Mouse (Mus musculus) T-cell, adult 66 days (primary cell): Measurements from ENCODE around the gene Jmy. TPM values are rescaled to one million over a fixed set of nuclear protein-coding genes. Genes with fewer than 3 reads are reported as not detected.

Experiments used
- total RNA-seq, 2 experiments: library from RNA; stranded (reverse); gene quantifications; 3 replicates in 1 of 2; 4 replicates in 1 of 2; pipeline ENCODE4 v1.2.4; 2023

Gene Jmy
- 10 to 100 TPM; 78.3 to 89.4 TPM for total RNA-seq

DNA sequence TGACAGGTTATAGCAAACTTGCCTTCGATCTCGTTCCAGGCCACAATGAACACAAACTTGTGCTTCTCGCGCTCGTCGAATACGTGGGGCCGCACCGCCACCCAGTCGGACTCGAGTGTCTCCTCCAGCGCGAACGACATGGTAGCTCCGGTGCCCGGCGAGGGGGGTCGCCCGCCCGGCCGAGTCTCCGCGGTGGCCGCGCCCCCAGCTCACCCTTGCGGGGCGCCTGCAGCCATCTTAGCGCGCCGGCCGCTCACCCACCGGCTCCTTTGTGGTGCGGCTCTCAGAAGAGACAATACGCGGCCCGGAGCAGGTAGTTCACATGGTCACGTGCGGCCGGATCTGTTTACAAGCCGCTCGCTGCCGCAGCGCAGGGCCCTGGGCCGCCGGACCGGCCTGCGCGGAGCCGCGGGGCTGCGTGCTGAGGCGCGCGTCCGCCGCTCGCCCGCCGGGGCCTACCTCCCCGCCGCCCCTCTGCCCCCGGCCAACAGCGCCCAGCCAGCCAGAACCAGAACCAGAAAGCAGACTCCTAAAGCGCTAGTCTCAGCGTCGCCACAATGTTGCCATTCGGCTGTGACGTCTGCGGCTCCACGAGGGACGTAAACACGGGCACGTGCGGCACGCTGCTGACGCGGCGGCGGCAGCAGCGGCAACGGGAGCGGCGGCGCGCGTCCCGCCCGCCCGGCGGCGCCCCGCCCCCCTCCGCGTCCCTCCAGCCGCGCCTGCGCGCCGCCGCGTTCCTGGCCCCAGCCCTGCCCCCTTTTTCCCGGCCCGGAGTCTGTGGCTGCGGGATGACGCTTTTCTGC is at the start of gene Jmy:
TSS of gene Jmy (minus strand) at position 642 of the 806 bp plus-strand sequence.

Other genes with a start within 250 kb of the Jmy start
- gene Homer1, start 200.2 kb downstream of the Jmy start, total RNA-seq: 10 to 100 TPM; 17.7 to 19.2 TPM
- gene Bhmt, start 138.2 kb upstream of the Jmy start, total RNA-seq: 1 to 10 TPM; 1.9 to 2.0 TPM
- gene Bhmt2, start 174.5 kb upstream of the Jmy start, total RNA-seq: not detected
- not detected for gene Dmgdh, start 174.6 kb upstream of the Jmy start, total RNA-seq